Mouse (Mus musculus) erythroblast, embryonic 14.5 days (primary cell): ENCODE results near the gene Kat2a.

Experiments used
- GATA1 ChIP-seq: IDR thresholded peaks from 2 replicates; pipeline ENCODE4 v1.6.1; 2012; ENCODE audit warnings: low read length, inconsistent platforms, mixed read lengths
- TAL1 ChIP-seq: IDR thresholded peaks from 3 replicates; pipeline ENCODE4 v1.6.1; 2012; ENCODE audit warnings: low read length, inconsistent platforms, mixed read lengths

GRCm38 (mm10) chr11:100703366-100703765 lies 8.9 kb downstream of the Kat2a start:
- no peak for TF ChIP-seq GATA1
- no peak for TF ChIP-seq TAL1
